Mouse (Mus musculus): Measurements from ENCODE around the gene Kirrel2. TPM values are rescaled to one million over a fixed set of nuclear protein-coding genes. Genes with fewer than 3 reads are reported as not detected.
"Not testable (repeated sequence)": the region's sequence is repeated elsewhere in the genome, so short reads cannot be mapped to it uniquely, and the experiment has no call there.

Gene Kirrel2
- polyA plus RNA-seq (2015; fragmentation: Nextera tagmentation; extraction: Ambion mirVana), result 0.16 and 0.20 TPM in 2 replicates

DNA sequence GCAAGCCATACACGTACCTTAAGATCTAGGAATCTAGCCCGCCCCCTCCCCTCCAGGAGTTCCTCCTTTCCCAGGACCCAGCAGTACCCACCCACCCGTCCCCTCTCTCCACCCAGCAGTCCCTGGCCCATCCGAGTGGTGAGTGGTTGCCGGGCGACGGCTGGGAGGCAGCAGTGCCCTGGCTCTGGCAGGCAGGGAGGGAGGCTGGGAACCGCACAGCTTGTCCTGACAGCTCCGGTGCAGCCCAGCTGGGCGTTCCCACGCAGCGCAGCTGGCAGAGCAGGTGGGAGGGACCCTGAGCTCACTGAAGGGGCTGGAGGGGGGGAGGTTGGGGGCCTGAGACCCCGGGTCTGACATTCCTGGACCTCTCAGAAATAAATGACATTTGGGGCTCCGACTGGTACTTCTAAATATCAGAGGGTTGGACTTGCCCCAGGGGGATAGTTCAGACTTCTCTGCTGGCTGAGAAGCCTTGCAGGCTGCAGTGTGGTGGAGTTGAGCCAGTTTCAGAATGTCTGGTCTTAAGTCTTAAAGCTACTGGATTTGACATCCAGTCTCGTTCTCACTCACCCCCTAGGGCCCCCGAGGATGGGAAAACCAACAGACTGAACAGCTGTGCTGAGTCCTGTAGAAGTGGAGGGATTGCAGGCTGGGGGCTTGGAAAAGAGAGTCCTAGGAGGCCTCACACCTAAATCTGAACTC, at the start of gene Kirrel2, which contains the start of gene Nphs1:
TSS of gene Kirrel2 (minus strand) at position 62 of the 702 bp plus-strand sequence.
TSS of gene Nphs1 (plus strand) at position 687 of the 702 bp plus-strand sequence.
- no peaks in the 10 kb centered on the region for H3K9me3 ChIP-seq (replicated peaks)
- H3K27ac ChIP-seq, result no peak within 1 kb of the TSS
- H3K4me3 ChIP-seq (replicated peaks), result no peak within 1 kb of the TSS
- no peak for ATAC-seq (ENCODE audit: low read depth)
- H3K27me3 ChIP-seq, result peaks cover 94% of the 10 kb centered on the region
- no peaks in the 10 kb centered on the region for H3K36me3 ChIP-seq
- no peak within 1 kb of the TSS for H3K9ac ChIP-seq
- WGBS (ENCODE audit: insufficient replicate concordance), result 7% methylated on average over 16 of the region's 16 CpGs
- H3K4me1 ChIP-seq (replicated peaks), result peaks cover 19% of the 10 kb centered on the region
- DNase-seq, result no peak
- no peak within 1 kb of the TSS for H3K4me2 ChIP-seq

DNA sequence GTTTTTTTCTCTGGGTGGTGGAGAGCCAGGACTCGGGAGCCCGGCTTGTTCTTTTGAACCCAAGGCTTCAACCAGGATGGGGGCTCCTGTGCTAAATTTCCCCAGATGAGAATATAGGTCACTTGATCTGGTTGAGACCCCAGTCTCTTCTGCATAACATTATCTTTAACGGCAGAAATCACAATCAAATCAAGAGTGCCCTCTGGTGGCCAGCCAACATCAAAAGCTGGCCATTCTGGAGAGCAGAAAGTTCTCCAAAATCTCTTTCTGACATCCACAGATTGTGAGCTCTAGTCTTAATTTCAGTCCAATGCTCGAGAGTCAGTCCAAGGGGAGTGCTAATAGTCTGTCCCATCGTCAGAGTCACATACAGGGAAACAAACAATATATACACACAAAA, 43.7 kb upstream of the Kirrel2 start:
- whole genome bisulfite sequencing (ENCODE audit: insufficient replicate concordance), result 63% methylated on average over 5 of the region's 5 CpGs
- not testable (repeated sequence) for H3K27me3 ChIP-seq; H3K27ac ChIP-seq; H3K4me1 ChIP-seq (replicated peaks); ATAC-seq (ENCODE audit: low read depth); DNase-seq; H3K36me3 ChIP-seq; H3K4me3 ChIP-seq (replicated peaks); H3K4me2 ChIP-seq; H3K9me3 ChIP-seq (replicated peaks); H3K9ac ChIP-seq

DNA sequence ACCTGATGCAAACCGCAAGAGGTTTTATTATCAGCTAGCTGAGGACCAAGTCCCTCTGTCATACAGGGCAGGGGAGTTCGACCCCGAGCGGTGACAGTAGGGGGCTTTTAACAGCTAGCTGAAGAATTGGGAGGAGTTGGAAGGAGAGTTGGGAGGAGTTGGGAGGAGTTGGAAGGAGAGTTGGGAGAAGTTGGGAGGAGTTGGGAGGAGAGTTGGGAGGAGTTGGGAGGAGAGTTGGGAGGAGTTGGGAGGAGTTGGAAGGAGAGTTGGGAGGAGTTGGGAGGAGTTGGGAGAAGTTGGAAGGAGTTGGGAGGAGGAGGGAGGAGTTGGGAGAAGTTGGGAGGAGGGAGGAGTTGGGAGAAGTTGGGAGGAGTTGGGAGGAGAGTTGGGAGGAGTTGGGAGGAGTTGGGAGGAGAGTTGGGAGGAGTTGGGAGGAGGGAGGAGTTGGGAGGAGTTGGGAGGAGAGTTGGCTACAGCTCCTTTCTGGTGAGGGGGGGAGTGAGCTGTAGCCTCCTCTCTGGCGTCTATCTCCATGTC, 38.1 kb upstream of the Kirrel2 start:
- not testable (repeated sequence) for H3K4me1 ChIP-seq (replicated peaks); H3K27me3 ChIP-seq; H3K9ac ChIP-seq; H3K36me3 ChIP-seq; H3K27ac ChIP-seq; DNase-seq; H3K9me3 ChIP-seq (replicated peaks); ATAC-seq (ENCODE audit: low read depth)
- H3K4me3 ChIP-seq (replicated peaks), result 0 out of 2 replicates have a peak overlapping the region, but pooled peaks have one; percentile 51
- H3K4me2 ChIP-seq, result peak overlapping the region; percentile 45
- 36% methylated on average over 5 of the region's 5 CpGs for WGBS (ENCODE audit: insufficient replicate concordance)

DNA sequence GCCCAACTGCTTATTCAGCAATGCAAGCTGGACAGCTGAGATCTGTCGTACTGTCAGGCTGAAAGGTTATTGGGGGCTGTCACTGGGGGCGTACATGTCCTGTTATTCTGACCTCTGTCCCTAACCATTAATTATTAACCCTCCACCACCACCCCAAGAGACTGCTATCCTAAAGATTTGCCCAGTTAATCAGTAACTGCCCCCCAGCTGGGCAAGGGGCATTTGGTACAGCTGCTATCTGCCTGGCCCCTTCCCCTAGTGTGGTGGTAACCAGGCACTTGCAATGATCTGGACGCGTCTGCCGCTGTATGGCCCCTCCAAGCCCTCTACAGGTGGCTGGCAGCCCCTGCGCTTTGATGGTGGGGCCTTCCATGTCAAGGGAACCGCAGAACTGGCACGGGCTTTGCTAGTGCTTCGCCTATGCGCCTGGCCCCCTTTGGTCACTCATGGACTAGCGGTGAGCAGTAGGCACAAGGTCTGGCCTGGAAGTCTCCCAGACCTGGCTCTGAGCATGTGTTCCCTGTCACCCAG, 36.0 kb upstream of the Kirrel2 start, which contains the start of gene Prodh2:
TSS of gene Prodh2 (plus strand) at position 222 of the 531 bp plus-strand sequence.
- H3K4me1 ChIP-seq (replicated peaks), result peaks cover 5% of the 10 kb centered on the region; the same call in 1 of the 2 replicates
- ATAC-seq (ENCODE audit: low read depth) (peak; percentile 78), DNase-seq (no peak)
- peak within 1 kb of the TSS; percentile 51 for H3K4me3 ChIP-seq (replicated peaks)
- H3K27ac ChIP-seq, result peak within 1 kb of the TSS; percentile 61
- H3K9me3 ChIP-seq (replicated peaks), result no peaks in the 10 kb centered on the region
- H3K4me2 ChIP-seq, result peak within 1 kb of the TSS; percentile 45
- 48% methylated on average over 11 of the region's 11 CpGs for WGBS (ENCODE audit: insufficient replicate concordance)
- no peaks in the 10 kb centered on the region for H3K36me3 ChIP-seq
- peak within 1 kb of the TSS; percentile 50 for H3K9ac ChIP-seq
- no peaks in the 10 kb centered on the region for H3K27me3 ChIP-seq

DNA sequence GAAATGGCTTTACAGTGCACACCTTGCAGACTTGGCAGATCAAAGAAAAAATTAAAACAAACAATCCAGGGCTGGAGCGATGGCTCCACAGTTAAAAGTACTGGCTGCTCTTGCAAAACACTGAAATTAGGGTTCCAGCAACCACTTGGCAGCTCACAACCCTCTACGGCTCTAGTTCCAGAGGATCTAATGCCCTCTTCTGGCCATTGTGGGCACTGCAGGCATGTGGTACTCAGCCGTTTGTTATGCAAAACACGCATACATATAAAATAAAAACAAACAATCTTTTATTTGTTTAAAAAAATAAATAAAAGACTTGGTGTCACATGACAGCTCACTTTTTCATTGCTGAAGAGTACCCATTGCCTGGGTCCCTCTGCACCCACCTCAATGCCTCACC, 35.3 kb upstream of the Kirrel2 start:
- Histone ChIP-seq H3K27me3 (no peaks in the 10 kb centered on the region), H3K27ac (no peak overlapping the region), H3K4me2 (peak overlapping the region; percentile 19; the same call in 1 of the 2 replicates), H3K9ac (no peak overlapping the region), H3K36me3 (no peaks in the 10 kb centered on the region), H3K4me3 (replicated peaks) (no peak overlapping the region), H3K9me3 (replicated peaks) (no peaks in the 10 kb centered on the region), H3K4me1 (replicated peaks) (peaks cover 5% of the 10 kb centered on the region; the same call in 1 of the 2 replicates)
- DNase-seq (peak; percentile 43), ATAC-seq (ENCODE audit: low read depth) (no peak)
- WGBS (ENCODE audit: insufficient replicate concordance), result 13% methylated on average over 4 of the region's 4 CpGs

DNA sequence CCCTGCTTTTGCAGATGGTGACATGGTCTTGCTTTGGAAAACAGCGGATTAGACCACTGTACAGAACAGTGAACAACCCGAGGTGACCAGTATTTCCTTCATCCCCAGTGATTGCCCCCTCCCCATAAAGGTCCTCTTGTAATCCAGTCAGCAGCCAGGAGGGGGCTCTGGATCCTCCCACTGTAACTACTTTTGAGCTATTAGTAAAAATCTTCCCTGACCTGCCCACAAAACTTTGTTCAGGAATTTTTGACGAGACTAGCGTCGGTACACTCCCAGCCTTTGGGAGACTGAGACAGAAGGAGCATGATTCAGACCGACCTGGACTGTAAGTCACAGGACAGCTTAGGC, 33.4 kb upstream of the Kirrel2 start:
- H3K27me3 ChIP-seq, result no peaks in the 10 kb centered on the region
- DNase-seq, result no peak
- H3K9me3 ChIP-seq (replicated peaks), result no peaks in the 10 kb centered on the region
- no peak overlapping the region for H3K27ac ChIP-seq
- H3K36me3 ChIP-seq, result no peaks in the 10 kb centered on the region
- no peak overlapping the region for H3K4me3 ChIP-seq (replicated peaks)
- no peak for ATAC-seq (ENCODE audit: low read depth)
- 26% methylated on average over 6 of the region's 6 CpGs for WGBS (ENCODE audit: insufficient replicate concordance)
- H3K9ac ChIP-seq, result no peak overlapping the region
- H3K4me2 ChIP-seq, result no peak overlapping the region
- peaks cover 5% of the 10 kb centered on the region; the same call in 1 of the 2 replicates for H3K4me1 ChIP-seq (replicated peaks)

DNA sequence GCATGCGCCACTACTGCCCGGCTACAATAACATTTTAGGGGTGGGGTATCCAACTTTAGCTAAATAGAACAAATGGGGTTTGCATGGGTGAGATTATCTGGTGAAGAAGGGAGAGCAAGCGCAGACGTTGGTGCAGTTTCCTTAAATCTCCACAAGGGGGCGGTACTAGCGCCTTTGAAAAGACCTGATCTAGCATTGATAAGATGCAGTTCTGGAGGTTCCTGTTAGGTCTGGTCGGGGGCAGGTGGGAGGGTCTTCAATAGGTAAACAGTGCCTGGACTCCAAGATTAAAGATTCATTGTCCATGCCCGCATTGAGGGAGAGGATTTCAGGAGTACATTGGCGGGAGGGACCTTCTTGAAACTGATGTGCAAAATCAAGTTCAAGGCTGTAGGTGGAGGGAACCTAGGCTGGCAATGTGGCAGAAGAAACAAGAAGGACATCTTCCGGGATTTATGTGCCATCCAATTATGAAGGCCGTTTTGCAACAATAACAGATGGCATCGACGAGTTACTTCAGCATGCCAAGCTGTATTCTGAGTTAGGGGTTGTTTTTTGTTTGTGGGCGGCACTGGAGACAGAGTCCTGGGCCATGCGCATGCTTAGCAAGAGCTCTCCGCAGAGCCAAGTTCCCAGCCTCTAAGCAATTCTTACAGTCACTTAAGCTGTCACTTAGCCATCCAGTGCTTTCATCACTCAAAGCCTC, 32.9 kb upstream of the Kirrel2 start:
- Histone ChIP-seq H3K9me3 (replicated peaks) (no peaks in the 10 kb centered on the region), H3K9ac (no peak overlapping the region), H3K4me1 (replicated peaks) (peaks cover 5% of the 10 kb centered on the region; the same call in 1 of the 2 replicates), H3K4me3 (replicated peaks) (no peak overlapping the region), H3K4me2 (no peak overlapping the region), H3K27me3 (no peaks in the 10 kb centered on the region), H3K36me3 (no peaks in the 10 kb centered on the region), H3K27ac (no peak overlapping the region)
- ATAC-seq (ENCODE audit: low read depth) (no peak), DNase-seq (no peak)
- WGBS (ENCODE audit: insufficient replicate concordance), result 29% methylated on average over 16 of the region's 16 CpGs

DNA sequence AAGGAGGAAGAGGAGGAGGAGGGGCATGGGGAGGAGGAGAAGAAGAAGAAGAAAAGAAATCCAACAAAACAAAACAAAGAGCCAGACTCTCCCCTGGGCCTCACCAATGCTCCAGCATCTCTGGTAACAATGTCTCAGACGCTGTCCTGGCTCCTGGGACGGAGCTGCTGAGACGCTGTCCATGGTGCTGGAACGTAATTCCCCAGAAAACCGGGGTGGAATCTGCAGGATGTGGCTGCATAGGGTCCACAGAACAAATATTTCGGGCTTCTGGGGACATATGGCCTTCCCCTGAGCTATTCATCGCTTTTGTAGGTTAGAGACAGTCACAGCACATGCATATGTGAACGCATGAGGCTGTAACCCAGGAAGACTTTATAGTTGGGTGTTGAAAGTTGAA, 26.8 kb upstream of the Kirrel2 start:
- ATAC-seq (ENCODE audit: low read depth) (no peak), DNase-seq (no peak)
- Histone ChIP-seq H3K27ac (no peak overlapping the region), H3K4me2 (no peak overlapping the region), H3K36me3 (no peaks in the 10 kb centered on the region), H3K4me3 (replicated peaks) (no peak overlapping the region), H3K9me3 (replicated peaks) (no peaks in the 10 kb centered on the region), H3K4me1 (replicated peaks) (no peaks in the 10 kb centered on the region), H3K9ac (no peak overlapping the region), H3K27me3 (peaks cover 8% of the 10 kb centered on the region; the same call in 1 of the 2 replicates)
- 11% methylated on average over 8 of the region's 8 CpGs for WGBS (ENCODE audit: insufficient replicate concordance)

DNA sequence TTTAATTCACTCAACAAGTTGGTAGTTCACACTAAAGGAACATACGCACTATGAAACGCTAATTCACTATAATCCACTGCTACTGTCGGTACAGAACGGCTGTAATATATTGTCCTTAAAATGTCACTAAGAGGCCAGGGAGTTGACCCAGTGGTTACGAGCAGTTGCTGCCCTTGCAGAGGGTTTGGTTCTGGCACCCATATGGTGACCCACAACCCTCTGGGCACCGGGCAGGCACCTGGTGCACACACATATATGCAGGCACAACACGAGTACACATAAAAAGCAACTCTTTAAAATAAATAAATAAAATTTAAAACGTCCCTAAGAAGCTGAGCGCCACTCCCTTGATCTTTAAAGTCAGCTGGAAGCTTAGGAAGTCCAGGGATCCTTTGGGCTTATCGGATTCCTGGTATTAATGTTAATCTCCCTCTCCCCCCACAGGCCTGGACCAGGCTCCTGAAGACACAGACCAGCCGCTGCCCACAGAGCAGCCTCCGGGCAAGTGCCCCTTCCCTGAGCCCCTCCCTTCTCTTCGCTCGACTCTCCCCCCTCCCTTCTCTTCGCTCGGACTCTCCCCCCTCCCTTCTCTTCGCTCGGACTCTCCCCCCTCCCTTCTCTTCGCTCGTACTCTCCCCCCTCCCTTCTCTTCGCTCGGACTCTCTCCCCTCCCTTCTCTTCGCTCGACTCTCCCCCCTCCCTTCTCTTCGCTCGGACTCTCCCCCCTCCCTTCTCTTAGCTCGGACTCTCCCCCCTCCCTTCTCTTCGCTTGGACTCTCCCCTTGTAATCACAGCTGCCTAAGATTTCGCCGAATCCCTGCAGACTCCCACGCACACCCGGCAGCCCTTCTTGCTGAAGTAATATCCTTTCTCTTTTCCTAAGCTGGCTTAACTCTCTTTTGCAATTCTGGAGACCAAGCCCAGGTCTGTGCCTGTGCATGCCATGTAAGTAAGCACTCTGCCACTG, 20.2 kb upstream of the Kirrel2 start:
- DNase-seq, result no peak
- no peaks in the 10 kb centered on the region for H3K36me3 ChIP-seq
- H3K27ac ChIP-seq, result no peak overlapping the region
- no peak overlapping the region for H3K9ac ChIP-seq
- ATAC-seq (ENCODE audit: low read depth), result no peak
- H3K4me2 ChIP-seq, result peak overlapping the region; percentile 28
- H3K4me1 ChIP-seq (replicated peaks), result no peaks in the 10 kb centered on the region
- no peaks in the 10 kb centered on the region for H3K9me3 ChIP-seq (replicated peaks)
- H3K4me3 ChIP-seq (replicated peaks), result peak overlapping the region; percentile 18; the same call in 1 of the 2 replicates
- 12% methylated on average over 31 of the region's 32 CpGs for WGBS (ENCODE audit: insufficient replicate concordance)
- peaks cover 17% of the 10 kb centered on the region; the same call in 1 of the 2 replicates for H3K27me3 ChIP-seq

DNA sequence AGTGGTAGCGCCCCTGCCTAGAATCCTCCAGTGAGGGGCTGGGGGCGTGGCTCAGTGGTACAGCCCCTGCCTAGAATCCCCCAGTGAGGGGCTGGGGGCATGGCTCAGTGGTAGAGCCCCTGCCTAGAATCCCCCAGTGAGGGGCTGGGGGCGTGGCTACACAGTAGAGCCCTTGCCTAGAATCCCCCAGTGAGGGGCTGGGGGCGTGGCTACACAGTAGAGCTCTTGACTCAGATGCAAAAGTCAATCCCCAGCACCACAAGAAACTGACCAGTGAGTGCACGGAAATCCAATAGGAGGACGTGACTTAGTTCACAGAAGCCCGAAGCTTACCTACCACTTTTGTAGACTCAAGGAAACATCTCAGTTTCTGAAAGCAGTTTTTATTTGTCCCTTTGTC, 18.6 kb upstream of the Kirrel2 start:
- H3K27me3 ChIP-seq, result peaks cover 14% of the 10 kb centered on the region; the same call in 1 of the 2 replicates
- H3K4me1 ChIP-seq (replicated peaks); DNase-seq; ATAC-seq (ENCODE audit: low read depth); H3K9me3 ChIP-seq (replicated peaks); H3K27ac ChIP-seq; H3K4me2 ChIP-seq; H3K36me3 ChIP-seq; H3K4me3 ChIP-seq (replicated peaks); H3K9ac ChIP-seq: not testable (repeated sequence)
- WGBS (ENCODE audit: insufficient replicate concordance), result 69% methylated on average over 7 of the region's 7 CpGs
